ENCODE assay signal across 20 mouse cellular contexts in the genomic region with DNA sequence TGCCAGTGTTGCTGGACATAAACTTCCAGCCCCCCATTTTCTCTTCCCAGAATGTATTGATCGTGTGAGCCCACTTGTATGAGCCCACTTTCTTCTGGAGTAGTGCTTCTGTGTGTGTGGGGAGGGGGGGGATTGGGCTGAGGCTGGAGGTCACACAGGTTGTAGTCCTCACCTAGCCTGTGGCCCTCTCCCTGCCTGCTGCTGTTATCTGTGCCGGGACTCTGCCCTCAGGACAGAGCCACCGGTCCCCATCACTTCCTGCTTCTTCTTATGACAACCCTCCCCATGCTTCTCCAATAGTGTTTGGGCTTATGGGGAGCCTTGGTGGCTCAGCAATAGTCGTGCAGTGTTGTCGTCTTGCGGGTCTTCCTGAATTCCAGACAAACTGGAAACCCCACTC. TPM values are rescaled to one million over a fixed set of nuclear protein-coding genes. Genes with fewer than 3 reads are reported as not detected.
DNase-seq lines count a peak whose midpoint lies in the region; ATAC-seq and TF ChIP-seq lines count a peak whose summit lies in the region.
"Had no signal": no experiment of that assay in that cellular context is flagged by ENCODE, and none has a peak within 500 bp of the region (broad histone marks: within the 10 kb centered on the region; RNA-seq: fewer than 3 reads in every experiment).

No protein-coding gene starts in this region.

- H3K4me2 ChIP-seq in embryonic facial prominence, embryonic 12.5 days (replicated peaks) = no peak overlapping the region
- H3K4me2 ChIP-seq in intestine, embryonic 15.5 days (replicated peaks) = no peak overlapping the region
- no peak overlapping the region for H3K4me2 ChIP-seq in intestine, postnatal 0 days (replicated peaks; ENCODE audit: low read depth)
- H3K4me2 ChIP-seq: forebrain, embryonic 13.5 days; forebrain, embryonic 15.5 days had no signal

- peaks cover 12% of the 10 kb centered on the region for H3K4me1 ChIP-seq in embryonic facial prominence, embryonic 12.5 days
- peaks cover 34% of the 10 kb centered on the region for H3K4me1 ChIP-seq in embryonic facial prominence, embryonic 10.5 days
- H3K4me1 ChIP-seq in intestine, embryonic 15.5 days (replicated peaks) = peaks cover 28% of the 10 kb centered on the region
- peaks cover 19% of the 10 kb centered on the region for H3K4me1 ChIP-seq in intestine, postnatal 0 days (replicated peaks; ENCODE audit: control insufficient read depth, insufficient read depth, low read length)

- intact Hi-C loops in heart, postnatal 10 days (cut with DNase I) = no loop called here

- H3K36me3 ChIP-seq in embryonic facial prominence, embryonic 12.5 days = no peaks in the 10 kb centered on the region
- no peaks in the 10 kb centered on the region for H3K36me3 ChIP-seq in embryonic facial prominence, embryonic 10.5 days (replicated peaks)
- no peaks in the 10 kb centered on the region for H3K36me3 ChIP-seq in intestine, embryonic 15.5 days
- H3K36me3 ChIP-seq in intestine, postnatal 0 days (ENCODE audit: control insufficient read depth, insufficient read depth) = no peaks in the 10 kb centered on the region
- H3K36me3 ChIP-seq: forebrain, embryonic 15.5 days had no signal

- H3K9ac ChIP-seq in embryonic facial prominence, embryonic 12.5 days = no peak overlapping the region
- no peak overlapping the region for H3K9ac ChIP-seq in intestine, embryonic 15.5 days
- H3K9ac ChIP-seq in intestine, postnatal 0 days (ENCODE audit: low read depth, low read length) = no peak overlapping the region
- H3K9ac ChIP-seq: forebrain, embryonic 13.5 days; forebrain, embryonic 15.5 days; forebrain, postnatal 0 days had no signal

- TF ChIP-seq CTCF in intestine, postnatal 0 days (IDR thresholded peaks at IDR 0.05; ENCODE audit: low read depth) = no peak

- no peak overlapping the region for H3K27ac ChIP-seq in embryonic facial prominence, embryonic 12.5 days
- H3K27ac ChIP-seq in embryonic facial prominence, embryonic 10.5 days (replicated peaks) = no peak overlapping the region
- H3K27ac ChIP-seq in intestine, embryonic 15.5 days = no peak overlapping the region
- H3K27ac ChIP-seq in intestine, postnatal 0 days (ENCODE audit: low read depth, low read length) = peak overlapping the region; percentile 52
- H3K27ac ChIP-seq: forebrain, embryonic 13.5 days; forebrain, embryonic 15.5 days had no signal

- no peaks in the 10 kb centered on the region for H3K9me3 ChIP-seq in embryonic facial prominence, embryonic 12.5 days
- H3K9me3 ChIP-seq in embryonic facial prominence, embryonic 10.5 days = no peaks in the 10 kb centered on the region
- no peaks in the 10 kb centered on the region for H3K9me3 ChIP-seq in intestine, embryonic 15.5 days
- no peaks in the 10 kb centered on the region for H3K9me3 ChIP-seq in intestine, postnatal 0 days (ENCODE audit: control insufficient read depth)
- H3K9me3 ChIP-seq: forebrain, embryonic 13.5 days; forebrain, embryonic 15.5 days; G1E had no signal

- H3K4me3 ChIP-seq in embryonic facial prominence, embryonic 12.5 days = no peak overlapping the region
- H3K4me3 ChIP-seq in embryonic facial prominence, embryonic 10.5 days = no peak overlapping the region
- no peak overlapping the region for H3K4me3 ChIP-seq in intestine, embryonic 15.5 days (replicated peaks)
- no peak overlapping the region for H3K4me3 ChIP-seq in intestine, postnatal 0 days (ENCODE audit: low read depth, low read length)
- H3K4me3 ChIP-seq: forebrain, embryonic 13.5 days; forebrain, embryonic 15.5 days had no signal

- no peak for DNase-seq in embryonic facial prominence, embryonic 10.5 days (ENCODE audit: low spot score)
- no peak for DNase-seq in layer of hippocampus, adult 18-20 months (ENCODE audit: low spot score in 2 of 2)
- no peak for DNase-seq in heart, postnatal 10 days
- DNase-seq: adrenal gland, adult 8-10 months; adrenal gland, postnatal 14 days; adrenal gland, postnatal 36 days; B cell, adult 2 months; cerebellum, adult 11-12 months; cerebellum, adult 9-10 months; cerebellum, postnatal 25 days; forebrain, postnatal 0 days had no signal

- ATAC-seq in embryonic facial prominence, embryonic 12.5 days (ENCODE audit: insufficient number of reproducible peaks, insufficient read depth, low FRiP score, low TSS enrichment) = peak; percentile 68; the same call in 1 of the 2 replicates
- ATAC-seq in intestine, embryonic 15.5 days = peak; percentile 37; the same call in 1 of the 2 replicates
- ATAC-seq in intestine, postnatal 0 days = peak; percentile 72
- ATAC-seq: activated CD4-positive, CD25-positive, alpha-beta regulatory T cell, adult 4 months; CD4-positive, CD25-positive, alpha-beta regulatory T cell, adult 4 months; forebrain, embryonic 13.5 days; forebrain, embryonic 15.5 days; forebrain, postnatal 0 days; Patski had no signal

- WGBS in embryonic facial prominence, embryonic 12.5 days = 56% methylated on average over 6 of the region's 6 CpGs
- WGBS in embryonic facial prominence, embryonic 10.5 days = 69% methylated on average over 6 of the region's 6 CpGs
- WGBS in intestine, embryonic 15.5 days = 66% methylated on average over 6 of the region's 6 CpGs
- 56% methylated on average over 6 of the region's 6 CpGs for WGBS in intestine, postnatal 0 days

- H3K27me3 ChIP-seq in embryonic facial prominence, embryonic 12.5 days = no peaks in the 10 kb centered on the region
- H3K27me3 ChIP-seq in embryonic facial prominence, embryonic 10.5 days (replicated peaks; ENCODE audit: low read depth, poor library complexity, severe bottlenecking) = no peaks in the 10 kb centered on the region
- no peaks in the 10 kb centered on the region for H3K27me3 ChIP-seq in intestine, embryonic 15.5 days (replicated peaks)
- no peaks in the 10 kb centered on the region for H3K27me3 ChIP-seq in intestine, postnatal 0 days (replicated peaks; ENCODE audit: control insufficient read depth, insufficient read depth, low read length)
- H3K27me3 ChIP-seq: forebrain, embryonic 13.5 days; forebrain, embryonic 15.5 days; Patski had no signal

RNA-seq across cellular contexts. Expression of gene Galnt10, which starts 46.7 kb away (rescaled TPM):
- 34.3 and 36.2 TPM in 2 replicates for polyA plus RNA-seq in embryonic facial prominence, embryonic 12.5 days (2016; fragmentation: Nextera tagmentation; extraction: Ambion mirVana)
- polyA plus RNA-seq in embryonic facial prominence, embryonic 10.5 days (2016; fragmentation: Nextera tagmentation; extraction: Ambion mirVana) = 18.8 and 20.1 TPM in 2 replicates
- polyA plus RNA-seq in intestine, embryonic 15.5 days (2015; fragmentation: Nextera tagmentation; extraction: Ambion mirVana) = 19.3 and 20.3 TPM in 2 replicates
- 19.8 and 22.5 TPM in 2 replicates for polyA plus RNA-seq in intestine, postnatal 0 days (2015; fragmentation: Nextera tagmentation; extraction: Ambion mirVana)
- total RNA-seq in layer of hippocampus, adult 18-20 months (2021) = 1 to 10 TPM; 6.1 to 7.0 TPM
- total RNA-seq in heart, postnatal 10 days (2021) = 10 to 100 TPM; 12.2 to 13.0 TPM
